Mouse (Mus musculus): ENCODE measurements around the gene Paqr5.

Paqr5 gene

GRCm38 (mm10) chr9:61960753-61961152 lies 65.9 kb downstream of the Paqr5 start:
- no peak for DNase-seq (ENCODE audit: low spot score)

- no peak for DNase-seq (ENCODE audit: low spot score)
These were observed 66.6 kb downstream of the Paqr5 start for GRCm38 (mm10) chr9:61959921-61960569.

- DNase-seq (ENCODE audit: low spot score) = no peak
These were observed 71.9 kb downstream of the Paqr5 start for GRCm38 (mm10) chr9:61954707-61955106.

- no peak for DNase-seq (ENCODE audit: low spot score)
These were observed 74.4 kb downstream of the Paqr5 start for GRCm38 (mm10) chr9:61952241-61952640.

GRCm38 (mm10) chr9:61947402-61948346 lies 79.0 kb downstream of the Paqr5 start:
- peak; percentile 58 for DNase-seq (ENCODE audit: low spot score)

- peak; percentile 97 for DNase-seq (ENCODE audit: low spot score)
These were observed 79.8 kb downstream of the Paqr5 start, which contains the start of gene Kif23 for GRCm38 (mm10) chr9:61946623-61947401. Gene Kif23 (minus strand): TSS chr9:61946774.

GRCm38 (mm10) chr9:61945973-61946611 lies 80.6 kb downstream of the Paqr5 start:
- DNase-seq (ENCODE audit: low spot score) = no peak

- DNase-seq (ENCODE audit: low spot score) = no peak
These were observed 85.6 kb downstream of the Paqr5 start for GRCm38 (mm10) chr9:61941054-61941453.

GRCm38 (mm10) chr9:61933333-61933732 lies 93.3 kb downstream of the Paqr5 start:
- no peak for DNase-seq (ENCODE audit: low spot score)

GRCm38 (mm10) chr9:61932009-61932408 lies 94.6 kb downstream of the Paqr5 start:
- no peak for DNase-seq (ENCODE audit: low spot score)

GRCm38 (mm10) chr9:61925086-61925660 lies 101.5 kb downstream of the Paqr5 start:
- no peak for DNase-seq (ENCODE audit: low spot score)

GRCm38 (mm10) chr9:61920331-61920730 lies 106.3 kb downstream of the Paqr5 start:
- DNase-seq (ENCODE audit: low spot score) = no peak

- no peak for DNase-seq (ENCODE audit: low spot score)
These were observed 107.2 kb downstream of the Paqr5 start for GRCm38 (mm10) chr9:61919464-61919863.

GRCm38 (mm10) chr9:61917436-61917835 lies 109.2 kb downstream of the Paqr5 start:
- no peak for DNase-seq (ENCODE audit: low spot score)

GRCm38 (mm10) chr9:61916986-61917385 lies 109.7 kb downstream of the Paqr5 start:
- no peak for DNase-seq (ENCODE audit: low spot score)

- DNase-seq (ENCODE audit: low spot score) = no peak
These were observed 111.2 kb downstream of the Paqr5 start for GRCm38 (mm10) chr9:61915393-61916005.

- DNase-seq (ENCODE audit: low spot score) = no peak
These were observed 111.7 kb downstream of the Paqr5 start for GRCm38 (mm10) chr9:61914917-61915300.

GRCm38 (mm10) chr9:61914203-61914916 lies 112.3 kb downstream of the Paqr5 start, which contains the start of gene Rplp1:
Gene Rplp1 (minus strand): TSS chr9:61914542.
- peak; percentile 92 for DNase-seq (ENCODE audit: low spot score)

- DNase-seq (ENCODE audit: low spot score) = no peak
These were observed 115.1 kb downstream of the Paqr5 start for GRCm38 (mm10) chr9:61911300-61912128.
